Mouse (Mus musculus) hindbrain, embryonic 12.5 days (tissue): Measurements from ENCODE around the gene Tns1. TPM values are rescaled to one million over a fixed set of nuclear protein-coding genes. Genes with fewer than 3 reads are reported as not detected.

Experiments used
- ATAC-seq: fragments of 200-750 bp; cut with Nextera tagmentation; 2 replicates; pipeline ENCODE4 v1.8.0; 2017; ENCODE audit warnings: moderate TSS enrichment; ENCODE audit not compliant: low FRiP score
- H3K27ac ChIP-seq: fragments of 300-500 bp; sonication (generic); 2 replicates; pipeline ENCODE4 v1.5.1; 2016; ENCODE audit warnings: mild to moderate bottlenecking
- H3K27me3 ChIP-seq: fragments of 300-500 bp; sonication (generic); 2 replicates; pipeline ENCODE4 v1.6.1; 2016; ENCODE audit warnings: mild to moderate bottlenecking
- H3K36me3 ChIP-seq: fragments of 300-500 bp; sonication (generic); 2 replicates; pipeline ENCODE4 v1.6.1; 2016; ENCODE audit warnings: mild to moderate bottlenecking
- H3K4me1 ChIP-seq: fragments of 300-500 bp; sonication (generic); 2 replicates; pipeline ENCODE4 v1.6.1; 2016
- H3K4me2 ChIP-seq: fragments of 300-500 bp; sonication (generic); replicated peaks from 2 replicates; pipeline ENCODE4 v1.6.1; 2016; ENCODE audit warnings: mild to moderate bottlenecking
- H3K4me3 ChIP-seq: fragments of 300-500 bp; sonication (generic); 2 replicates; pipeline ENCODE4 v1.5.1; 2016; ENCODE audit warnings: mild to moderate bottlenecking
- H3K9ac ChIP-seq: fragments of 300-500 bp; sonication (generic); 2 replicates; pipeline ENCODE4 v1.6.1; 2016; ENCODE audit warnings: mild to moderate bottlenecking, moderate library complexity
- H3K9me3 ChIP-seq: fragments of 300-500 bp; sonication (generic); replicated peaks from 2 replicates; pipeline ENCODE4 v1.6.1; 2016; ENCODE audit warnings: mild to moderate bottlenecking
- WGBS: fragments of 180-500 bp; shearing (Covaris S2); methylation state at CpG from one replicate; pipeline ENCODE4 v1.1.7; 2016; 5-methylcytosine and 5-hydroxymethylcytosine counted together
- polyA plus RNA-seq: library from polyadenylated mRNA; unstranded; fragments of >200 nt; fragmentation: Nextera tagmentation; extraction: Ambion mirVana; gene quantifications from 2 replicates; pipeline ENCODE4 v1.2.1, GENCODE M21; 2016

The Tns1 gene
- polyA plus RNA-seq, 1 experiment from 2014 or later: 28.3 TPM

DNA sequence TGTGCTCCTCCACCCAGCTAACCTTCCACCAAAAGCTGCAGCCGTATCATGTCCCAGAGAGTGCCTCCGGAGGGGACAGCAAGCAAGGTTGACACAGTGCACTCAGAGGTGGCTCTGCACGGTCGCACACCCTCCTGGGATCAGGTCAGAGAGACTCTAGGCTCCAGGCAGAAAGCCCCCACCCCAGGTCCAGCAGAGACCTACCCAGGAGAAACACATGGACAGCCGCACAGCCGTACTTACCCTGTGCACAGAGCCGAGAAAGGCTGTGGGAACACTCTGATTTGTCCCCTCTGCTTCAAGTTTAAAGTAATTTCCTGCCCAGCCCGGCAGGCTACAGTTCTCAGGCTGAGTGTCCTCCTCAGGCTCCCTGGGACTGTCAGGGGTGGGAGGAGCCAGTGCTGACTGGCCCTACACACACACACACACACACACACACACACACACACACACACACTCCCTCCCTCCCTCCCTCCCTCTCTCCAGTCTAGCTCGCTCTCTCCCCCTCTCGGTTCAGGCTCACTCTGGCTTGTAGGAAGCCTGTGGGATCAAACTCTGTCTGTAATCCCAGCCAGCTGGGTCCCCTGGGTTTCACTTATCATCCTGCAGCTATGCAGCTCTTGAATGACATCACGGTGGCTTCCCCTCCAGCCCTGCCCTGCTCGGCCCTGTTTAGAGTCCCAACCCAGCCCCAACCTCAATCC, 161.4 kb downstream of the Tns1 start:
- Histone ChIP-seq H3K4me1 (peaks cover 23% of the 10 kb centered on the region), H3K4me3 (no peak overlapping the region), H3K4me2 (peak overlapping the region; percentile 26; the same call in 1 of the 2 replicates), H3K9ac (peak overlapping the region; percentile 25; the same call in 1 of the 2 replicates), H3K9me3 (no peaks in the 10 kb centered on the region), H3K36me3 (no peaks in the 10 kb centered on the region), H3K27me3 (no peaks in the 10 kb centered on the region), H3K27ac (peak overlapping the region; percentile 52)
- WGBS: 16% methylated on average over 11 of the region's 12 CpGs
- ATAC-seq: peak; percentile 82

DNA sequence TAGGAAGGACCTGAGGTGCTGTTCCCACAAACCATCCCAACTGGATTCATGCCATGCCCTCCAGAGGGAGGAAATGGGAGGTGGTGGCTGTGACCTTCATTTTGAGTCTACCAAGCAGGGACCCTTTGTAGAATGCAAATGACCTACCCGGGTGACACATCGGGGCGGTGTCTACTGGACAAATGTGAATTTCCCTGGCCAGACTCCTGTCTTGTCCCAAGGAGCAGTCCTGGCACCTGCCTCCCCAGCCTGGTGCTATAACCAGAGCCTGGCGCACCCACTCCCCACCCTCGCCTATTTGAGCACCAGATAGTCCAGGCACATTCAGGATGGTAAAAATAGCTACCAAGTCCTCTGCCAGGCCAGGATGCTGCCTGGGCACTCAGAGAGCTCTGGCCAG, 162.2 kb downstream of the Tns1 start:
- Histone ChIP-seq H3K36me3 (no peaks in the 10 kb centered on the region), H3K4me1 (peaks cover 23% of the 10 kb centered on the region), H3K27me3 (no peaks in the 10 kb centered on the region), H3K9ac (no peak overlapping the region), H3K4me3 (no peak overlapping the region), H3K4me2 (no peak overlapping the region), H3K27ac (no peak overlapping the region), H3K9me3 (no peaks in the 10 kb centered on the region)
- WGBS: 88% methylated on average over 5 of the region's 5 CpGs
- no peak for ATAC-seq

DNA sequence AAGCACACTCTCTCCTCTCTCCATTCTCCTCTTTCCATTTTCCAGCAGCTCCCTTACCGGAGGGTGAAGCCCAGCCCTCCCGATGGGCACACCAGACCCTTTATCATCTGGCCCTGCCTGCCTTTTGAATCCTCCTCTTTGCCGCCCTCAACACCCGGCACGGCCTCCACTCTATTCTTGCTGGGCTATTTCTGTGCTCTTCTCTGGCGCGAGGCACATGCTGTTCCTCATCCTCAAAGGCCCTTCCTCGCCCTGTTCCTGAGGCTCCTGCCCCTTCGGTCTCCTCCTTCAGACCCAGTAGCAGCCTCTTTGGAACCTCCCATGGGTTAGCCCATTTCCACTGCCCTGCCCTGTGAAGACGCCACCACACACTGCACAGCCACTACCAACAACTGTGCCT, 164.5 kb downstream of the Tns1 start:
- WGBS: 87% methylated on average over 10 of the region's 10 CpGs
- peaks cover 35% of the 10 kb centered on the region for H3K4me1 ChIP-seq
- H3K4me3 ChIP-seq: no peak overlapping the region

DNA sequence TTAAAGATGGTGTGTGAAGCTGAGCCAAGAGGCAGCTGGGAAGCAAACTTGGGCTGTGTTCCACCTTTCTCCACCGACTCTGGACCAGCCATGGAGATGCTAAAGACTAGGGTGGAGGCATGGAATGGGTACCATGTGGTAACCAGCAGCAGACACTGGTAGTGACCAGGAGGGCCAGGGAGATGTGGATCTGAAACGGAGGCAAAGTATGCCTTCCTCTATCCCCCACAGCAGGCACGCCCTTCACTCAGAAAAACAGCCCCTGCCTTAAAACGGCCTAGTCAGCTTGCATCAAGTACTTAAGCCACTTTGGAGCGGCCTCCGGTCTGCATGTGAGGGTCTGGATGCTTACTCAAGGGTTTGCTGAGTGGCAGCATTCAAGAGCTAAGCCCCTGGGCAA, 164.9 kb downstream of the Tns1 start:
- Histone ChIP-seq H3K27ac (no peak overlapping the region), H3K4me1 (peaks cover 36% of the 10 kb centered on the region), H3K4me3 (no peak overlapping the region), H3K36me3 (no peaks in the 10 kb centered on the region), H3K4me2 (no peak overlapping the region), H3K9me3 (no peaks in the 10 kb centered on the region), H3K27me3 (no peaks in the 10 kb centered on the region), H3K9ac (no peak overlapping the region)
- 82% methylated on average over 6 of the region's 6 CpGs for WGBS
- ATAC-seq: no peak

More for the DNA sequence above, 164.5 kb downstream of the Tns1 start:
- no peak for ATAC-seq
- no peak overlapping the region for H3K4me2 ChIP-seq
- no peak overlapping the region for H3K27ac ChIP-seq
- no peaks in the 10 kb centered on the region for H3K9me3 ChIP-seq
- H3K9ac ChIP-seq: no peak overlapping the region
- no peaks in the 10 kb centered on the region for H3K27me3 ChIP-seq
- no peaks in the 10 kb centered on the region for H3K36me3 ChIP-seq

DNA sequence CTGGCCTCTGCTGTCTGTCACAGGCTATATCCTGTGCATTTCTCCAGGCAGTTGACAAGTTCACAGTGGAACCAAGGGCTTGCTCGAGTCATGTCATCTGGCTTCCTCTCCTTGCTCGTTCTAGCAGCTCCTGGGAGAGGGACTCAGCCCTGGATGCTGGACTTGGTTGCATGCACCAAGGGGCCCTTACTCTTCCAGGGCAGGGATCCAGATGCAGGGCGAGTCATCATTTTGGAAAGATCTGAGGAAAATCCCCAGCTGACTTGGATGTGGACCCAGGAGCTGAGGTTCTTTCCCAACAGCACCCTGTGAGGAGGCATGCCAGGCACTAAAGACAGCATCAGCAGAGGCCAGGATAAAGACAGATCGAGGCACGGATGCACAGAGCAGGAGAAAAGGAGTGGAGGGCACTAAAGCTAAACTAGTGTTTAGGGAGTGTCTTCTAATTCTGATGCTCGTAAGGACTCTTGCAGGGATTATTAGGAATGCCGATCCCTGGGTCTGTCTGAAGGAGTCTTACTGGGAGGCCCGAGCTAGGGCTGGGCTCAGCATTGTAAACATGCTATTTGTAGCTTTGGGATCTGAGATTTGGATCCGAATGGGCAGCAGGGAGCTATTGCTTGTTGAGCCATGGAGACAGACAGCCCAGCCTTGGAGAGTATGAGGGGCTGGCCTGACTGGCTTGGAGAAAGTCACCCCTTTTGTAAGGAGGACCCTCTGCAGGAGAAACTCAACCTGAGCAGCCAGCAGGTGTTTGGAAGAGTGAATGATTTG, 165.9 kb downstream of the Tns1 start:
- WGBS: 53% methylated on average over 9 of the region's 9 CpGs

DNA sequence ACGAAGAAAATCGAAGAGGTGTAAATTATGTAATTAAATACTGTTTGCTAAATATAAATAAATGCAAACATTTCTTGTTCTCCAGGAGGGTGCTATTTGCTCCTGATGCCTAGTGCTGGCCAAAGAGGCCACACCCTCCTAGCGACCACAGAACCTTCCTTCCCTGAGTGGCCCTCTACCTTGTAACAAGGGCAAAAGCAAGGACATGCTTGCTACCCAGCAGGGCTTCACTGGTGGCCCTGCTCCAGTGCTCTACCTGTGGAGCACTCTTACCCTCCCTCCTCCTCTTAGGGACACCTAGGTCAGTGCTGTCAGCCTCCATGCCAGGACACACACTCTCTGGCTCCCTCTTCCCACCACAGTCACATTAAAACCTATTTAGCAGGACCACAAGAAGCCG, 166.8 kb downstream of the Tns1 start:
- Histone ChIP-seq H3K9me3 (no peaks in the 10 kb centered on the region), H3K9ac (no peak overlapping the region), H3K4me1 (peaks cover 21% of the 10 kb centered on the region), H3K4me3 (no peak overlapping the region), H3K4me2 (no peak overlapping the region), H3K27ac (no peak overlapping the region), H3K36me3 (no peaks in the 10 kb centered on the region), H3K27me3 (no peaks in the 10 kb centered on the region)
- no peak for ATAC-seq
- WGBS: 80% methylated on average over 4 of the region's 4 CpGs

More for the DNA sequence above, 165.9 kb downstream of the Tns1 start:
- Histone ChIP-seq H3K27me3 (no peaks in the 10 kb centered on the region), H3K9me3 (no peaks in the 10 kb centered on the region), H3K4me2 (no peak overlapping the region), H3K4me1 (peaks cover 31% of the 10 kb centered on the region), H3K4me3 (no peak overlapping the region), H3K27ac (no peak overlapping the region), H3K36me3 (no peaks in the 10 kb centered on the region), H3K9ac (no peak overlapping the region)
- no peak for ATAC-seq

DNA sequence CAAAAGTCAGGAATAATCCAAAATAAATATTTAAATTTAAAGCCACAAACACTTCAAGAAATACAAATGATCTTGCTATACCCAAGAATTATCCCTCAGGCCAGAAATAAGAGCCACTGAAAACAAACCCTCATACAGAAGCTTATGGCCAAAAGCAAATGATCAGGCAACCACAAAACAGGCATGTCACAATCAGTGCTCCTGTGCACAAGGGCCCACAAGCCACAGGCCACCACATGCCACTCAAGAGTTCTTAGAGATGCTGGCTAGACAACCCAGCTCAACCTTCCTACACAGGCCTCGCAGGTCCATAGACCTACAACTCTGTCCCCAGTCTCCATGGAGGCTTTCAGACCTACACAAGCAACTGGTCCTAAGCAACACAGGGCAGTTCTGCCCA, 167.9 kb downstream of the Tns1 start:
- WGBS: 96% methylated on average over 1 of the region's 1 CpGs
- ATAC-seq: no peak
- H3K9ac ChIP-seq: no peak overlapping the region
- no peak overlapping the region for H3K4me3 ChIP-seq
- no peak overlapping the region for H3K27ac ChIP-seq
- H3K27me3 ChIP-seq: no peaks in the 10 kb centered on the region
- H3K36me3 ChIP-seq: peaks cover 1% of the 10 kb centered on the region; the same call in 1 of the 2 replicates
- no peaks in the 10 kb centered on the region for H3K9me3 ChIP-seq
- H3K4me1 ChIP-seq: peaks cover 21% of the 10 kb centered on the region
- no peak overlapping the region for H3K4me2 ChIP-seq

DNA sequence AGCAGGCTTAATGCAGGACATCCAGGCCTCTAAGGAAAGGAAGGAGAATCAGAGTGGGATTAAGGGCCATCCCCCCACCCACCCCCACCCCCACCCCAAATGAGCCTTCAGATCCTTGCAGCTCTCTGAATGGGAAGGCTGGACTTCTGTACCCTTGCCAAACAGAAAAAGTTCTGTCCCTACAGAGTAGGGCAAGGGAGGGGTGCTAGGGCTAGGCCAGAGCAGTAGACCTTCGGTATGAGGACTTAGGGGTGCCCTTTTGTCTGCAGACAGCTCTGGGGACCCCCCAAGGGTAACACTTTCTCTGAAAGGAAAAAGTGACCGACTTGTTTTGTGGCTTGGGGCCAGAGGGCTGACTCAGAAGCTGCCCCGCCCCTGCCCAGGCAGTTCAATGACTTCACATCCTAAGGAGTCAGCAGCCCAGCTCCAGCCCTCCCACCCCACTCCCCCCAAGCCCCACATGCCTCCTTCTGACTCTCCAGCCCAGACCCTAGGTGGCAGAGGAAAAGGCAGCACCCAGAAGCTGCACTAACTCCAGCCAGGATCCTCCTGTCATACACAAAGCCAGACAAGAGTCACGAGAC, 168.9 kb downstream of the Tns1 start:
- no peaks in the 10 kb centered on the region for H3K9me3 ChIP-seq
- no peak overlapping the region for H3K4me2 ChIP-seq
- no peak overlapping the region for H3K9ac ChIP-seq
- H3K4me1 ChIP-seq: peaks cover 21% of the 10 kb centered on the region
- no peak overlapping the region for H3K27ac ChIP-seq
- 31% methylated on average over 4 of the region's 4 CpGs for WGBS
- peaks cover 3% of the 10 kb centered on the region; the same call in 1 of the 2 replicates for H3K36me3 ChIP-seq
- ATAC-seq: no peak
- H3K27me3 ChIP-seq: no peaks in the 10 kb centered on the region
- H3K4me3 ChIP-seq: no peak overlapping the region

DNA sequence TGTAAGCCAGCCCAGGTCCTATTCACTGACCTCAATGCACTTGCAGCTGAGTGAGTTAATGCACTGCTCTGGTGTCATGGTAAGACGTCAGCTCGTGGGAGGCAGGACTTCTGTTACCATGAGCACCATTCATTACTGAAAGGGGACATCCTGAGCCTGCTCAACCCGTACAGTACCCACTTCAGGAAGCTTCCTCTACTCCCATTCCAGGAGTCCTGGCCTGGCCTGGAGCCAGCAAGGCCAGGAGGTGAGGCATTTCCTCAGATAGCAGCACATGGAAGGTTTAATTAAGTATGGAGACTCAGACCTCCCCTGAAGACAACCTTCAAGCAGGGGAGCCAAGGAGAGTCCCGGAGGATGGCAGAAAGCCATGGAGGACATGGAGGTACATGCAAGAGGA, 169.6 kb downstream of the Tns1 start:
- no peak for ATAC-seq

DNA sequence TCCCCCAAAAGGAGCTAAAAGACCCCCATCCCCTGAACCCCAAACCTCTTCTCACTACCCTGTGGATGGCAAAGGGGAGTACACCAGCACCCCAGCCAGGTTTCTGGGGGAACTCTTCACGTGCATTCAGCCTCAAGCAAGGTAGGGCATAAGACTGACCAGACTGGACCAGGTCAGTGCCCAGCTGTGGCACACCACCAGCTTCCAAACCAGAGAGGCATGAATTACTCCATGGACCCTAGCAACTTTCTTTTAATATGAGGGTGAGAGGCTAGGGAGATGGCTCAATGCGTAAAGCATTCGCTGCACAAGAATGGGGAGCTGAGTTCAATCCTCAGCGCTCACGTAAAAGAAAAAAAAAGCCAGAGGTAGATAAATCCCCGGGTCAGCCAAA, 170.2 kb downstream of the Tns1 start:
- no peak overlapping the region for H3K9ac ChIP-seq
- H3K9me3 ChIP-seq: no peaks in the 10 kb centered on the region
- peaks cover 21% of the 10 kb centered on the region for H3K4me1 ChIP-seq
- 89% methylated on average over 6 of the region's 6 CpGs for WGBS
- no peak overlapping the region for H3K27ac ChIP-seq
- no peaks in the 10 kb centered on the region for H3K27me3 ChIP-seq
- H3K4me2 ChIP-seq: no peak overlapping the region
- no peak overlapping the region for H3K4me3 ChIP-seq
- no peak for ATAC-seq
- H3K36me3 ChIP-seq: peaks cover 3% of the 10 kb centered on the region; the same call in 1 of the 2 replicates

More for the DNA sequence above, 169.6 kb downstream of the Tns1 start:
- no peaks in the 10 kb centered on the region for H3K9me3 ChIP-seq
- no peaks in the 10 kb centered on the region for H3K27me3 ChIP-seq
- H3K36me3 ChIP-seq: peaks cover 3% of the 10 kb centered on the region; the same call in 1 of the 2 replicates
- WGBS: 58% methylated on average over 4 of the region's 4 CpGs
- no peak overlapping the region for H3K4me2 ChIP-seq
- no peak overlapping the region for H3K27ac ChIP-seq
- H3K4me1 ChIP-seq: peaks cover 21% of the 10 kb centered on the region
- H3K9ac ChIP-seq: no peak overlapping the region
- no peak overlapping the region for H3K4me3 ChIP-seq

DNA sequence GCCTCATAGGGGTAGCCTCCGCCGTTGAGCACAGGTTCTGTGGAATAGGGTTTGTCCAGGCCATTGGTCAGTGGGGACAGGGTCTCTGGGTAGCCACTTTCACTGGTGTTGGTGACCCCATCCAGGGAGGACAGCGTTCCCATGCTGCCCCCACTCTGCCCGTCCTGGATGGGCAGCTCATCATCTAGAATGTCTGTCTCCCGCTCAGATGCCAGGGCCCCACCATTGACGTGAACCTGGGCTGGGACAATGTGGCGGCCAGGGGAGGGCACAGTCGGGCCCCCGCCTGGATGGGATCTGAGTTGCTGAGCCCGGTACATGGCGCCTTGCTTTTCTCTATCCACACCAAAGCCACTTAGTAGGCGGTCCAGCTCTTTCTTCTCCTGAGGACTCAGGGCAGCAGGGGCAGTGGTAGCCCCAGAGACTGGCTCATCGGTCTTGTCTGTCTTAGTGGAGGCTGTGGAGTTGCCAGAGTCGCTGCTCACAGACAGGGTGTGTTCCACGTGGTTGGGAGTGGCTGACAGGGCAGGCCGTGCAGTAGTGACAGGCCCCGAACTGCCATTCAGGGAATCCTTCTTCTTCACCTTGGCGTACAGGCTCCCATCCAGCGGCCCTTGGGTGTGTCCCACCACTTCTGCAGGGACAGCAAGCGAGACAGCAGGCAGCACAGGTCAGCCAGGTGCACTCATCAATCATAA, 170.8 kb downstream of the Tns1 start:
- H3K4me3 ChIP-seq: no peak overlapping the region
- H3K27ac ChIP-seq: no peak overlapping the region
- WGBS: 91% methylated on average over 20 of the region's 20 CpGs
- H3K4me2 ChIP-seq: no peak overlapping the region
- peaks cover 3% of the 10 kb centered on the region; the same call in 1 of the 2 replicates for H3K36me3 ChIP-seq
- H3K4me1 ChIP-seq: peaks cover 21% of the 10 kb centered on the region
- H3K9me3 ChIP-seq: no peaks in the 10 kb centered on the region
- no peak for ATAC-seq
- no peak overlapping the region for H3K9ac ChIP-seq
- H3K27me3 ChIP-seq: no peaks in the 10 kb centered on the region

DNA sequence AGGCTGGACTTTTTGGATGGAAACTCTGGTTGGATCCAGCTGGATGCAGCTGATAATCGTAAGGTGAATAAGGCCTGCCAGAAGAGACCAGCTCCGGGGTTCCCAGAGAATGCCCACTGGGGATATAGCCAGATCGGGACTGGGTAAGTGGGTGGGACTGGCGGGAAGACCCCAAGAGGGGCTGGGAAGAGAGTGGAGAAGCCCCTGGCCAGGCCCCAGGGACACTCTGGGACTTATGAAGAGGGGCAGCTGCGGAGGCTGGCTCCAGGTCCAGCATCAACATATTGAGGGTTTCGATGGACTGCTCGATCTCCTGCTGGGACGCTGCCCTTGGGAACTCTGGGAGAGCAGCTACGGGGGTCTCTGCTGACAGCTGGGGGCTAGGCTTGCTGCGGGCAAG, 171.7 kb downstream of the Tns1 start:
- ATAC-seq: no peak
- Histone ChIP-seq H3K9ac (no peak overlapping the region), H3K27me3 (no peaks in the 10 kb centered on the region), H3K4me3 (no peak overlapping the region), H3K4me1 (peaks cover 21% of the 10 kb centered on the region), H3K4me2 (no peak overlapping the region), H3K27ac (no peak overlapping the region), H3K9me3 (no peaks in the 10 kb centered on the region), H3K36me3 (peaks cover 3% of the 10 kb centered on the region; the same call in 1 of the 2 replicates)
- WGBS: 73% methylated on average over 10 of the region's 10 CpGs
